Mouse (Mus musculus): Measurements from ENCODE around the gene Col6a5.

Col6a5 gene

DNA sequence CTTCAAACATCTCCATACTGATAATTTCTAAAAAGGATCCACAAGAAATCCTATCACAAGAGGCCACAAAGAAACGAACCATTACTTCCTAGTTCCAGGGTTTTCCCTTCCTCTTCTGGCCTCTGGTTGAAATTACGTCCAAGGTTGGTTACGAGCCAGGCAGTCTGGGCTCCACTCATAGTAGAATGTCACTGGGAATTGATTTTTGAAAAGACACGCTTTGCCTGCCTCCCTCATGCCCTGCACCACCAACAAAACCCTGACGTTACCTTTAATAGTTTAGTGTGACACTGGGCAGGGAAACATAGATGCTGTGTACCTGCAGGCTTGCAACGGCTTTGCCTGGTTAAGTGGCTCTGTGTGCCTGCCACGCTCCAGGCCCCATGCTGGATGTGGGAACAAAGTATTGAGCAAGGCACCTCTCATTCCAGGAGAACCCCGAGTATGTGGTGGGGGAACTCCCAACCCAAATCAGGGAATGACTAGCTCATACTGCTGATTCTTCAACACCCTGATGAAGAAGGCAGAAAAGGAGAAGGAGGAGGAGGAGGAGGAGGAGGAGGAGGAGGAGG is 133.3 kb downstream of the Col6a5 start:
- in situ Hi-C loops (cut with MboI, MseI), result no loop called here

DNA sequence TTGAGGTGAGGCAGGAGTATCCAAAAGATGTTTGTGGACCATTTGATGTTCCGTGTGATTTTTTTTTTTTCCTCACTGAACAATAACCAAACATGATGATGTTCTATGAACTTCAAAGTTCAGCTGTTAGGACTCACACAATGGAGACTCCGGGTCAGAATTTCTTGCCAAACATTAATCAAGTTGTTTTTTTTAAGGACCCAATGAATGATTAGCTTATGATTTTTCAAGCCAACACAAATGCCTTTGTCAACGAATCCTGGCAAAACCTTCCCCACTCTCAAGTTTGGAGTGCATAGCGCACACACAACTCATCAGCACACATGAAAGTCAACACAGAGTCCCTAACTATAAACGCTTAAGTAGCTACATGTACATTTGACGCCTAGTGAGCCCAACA is 139.7 kb downstream of the Col6a5 start:
- in situ Hi-C loops (cut with MboI, MseI), result no loop called here

DNA sequence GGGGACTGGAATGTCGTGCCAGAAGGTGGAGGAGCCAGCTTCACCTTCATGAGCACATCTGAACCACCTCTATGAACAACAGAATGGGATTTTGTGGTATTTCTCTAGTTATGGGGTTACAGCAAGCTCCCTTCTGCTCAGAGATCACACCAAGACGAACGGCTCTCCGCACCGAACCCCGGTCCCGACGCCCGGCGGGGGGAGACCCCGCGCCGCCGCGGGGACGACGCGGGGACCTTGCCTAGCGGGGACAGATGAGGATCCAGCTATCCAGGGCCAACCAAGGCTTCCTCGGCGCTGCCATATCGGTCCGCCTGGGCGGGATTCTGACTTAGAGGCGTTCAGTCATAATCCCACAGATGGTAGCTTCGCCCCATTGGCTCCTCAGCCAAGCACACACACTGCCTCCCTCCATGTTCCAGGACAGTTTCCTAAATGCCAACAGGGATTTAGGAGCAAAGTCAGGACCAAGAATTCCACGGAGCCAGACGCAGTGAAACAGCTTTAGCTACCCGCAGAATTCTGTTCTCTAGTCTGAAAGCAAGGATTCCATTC is 141.2 kb downstream of the Col6a5 start:
- in situ Hi-C loops (cut with MboI, MseI), result no loop called here

DNA sequence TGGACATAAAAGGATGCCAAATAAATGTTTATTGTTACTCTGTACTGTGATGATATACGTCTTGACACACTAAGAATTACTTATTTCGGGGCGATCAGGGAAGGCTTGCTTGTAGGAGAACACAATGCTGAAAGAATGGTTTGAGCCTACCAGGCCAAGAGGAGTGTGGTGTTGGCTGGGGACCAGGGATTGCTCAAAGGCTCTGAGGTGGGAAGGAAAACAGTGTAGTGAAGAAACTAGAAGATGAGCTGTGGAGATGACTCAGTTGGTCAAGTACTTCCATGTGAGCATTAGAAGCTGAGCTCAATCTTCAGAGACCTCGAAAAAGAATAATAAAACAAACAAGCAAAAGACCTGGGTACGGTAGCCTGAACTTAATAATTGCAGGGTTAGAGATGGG is 146.0 kb downstream of the Col6a5 start:
- in situ Hi-C loops (cut with MboI, MseI), result no loop called here

DNA sequence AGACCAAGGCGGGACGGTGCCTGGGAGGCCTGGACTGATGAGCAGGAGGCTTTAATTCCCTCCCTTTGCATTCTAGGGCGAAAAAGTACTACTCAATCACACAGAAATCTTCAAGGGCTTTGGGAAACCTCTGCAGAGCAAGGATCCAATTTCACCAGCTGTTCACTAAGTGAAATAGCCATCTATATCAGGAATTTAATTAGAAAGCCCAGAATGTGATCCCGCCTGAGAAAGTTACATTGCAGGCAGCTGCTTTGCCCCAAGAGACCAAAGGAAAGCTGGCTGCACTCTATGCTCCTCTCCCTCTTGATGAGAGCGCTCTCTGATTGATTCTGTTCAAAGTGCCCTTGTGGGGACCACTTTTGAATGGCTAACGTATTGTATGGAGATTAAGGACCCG is 149.0 kb downstream of the Col6a5 start:
- in situ Hi-C loops (cut with MboI, MseI), result no loop called here

DNA sequence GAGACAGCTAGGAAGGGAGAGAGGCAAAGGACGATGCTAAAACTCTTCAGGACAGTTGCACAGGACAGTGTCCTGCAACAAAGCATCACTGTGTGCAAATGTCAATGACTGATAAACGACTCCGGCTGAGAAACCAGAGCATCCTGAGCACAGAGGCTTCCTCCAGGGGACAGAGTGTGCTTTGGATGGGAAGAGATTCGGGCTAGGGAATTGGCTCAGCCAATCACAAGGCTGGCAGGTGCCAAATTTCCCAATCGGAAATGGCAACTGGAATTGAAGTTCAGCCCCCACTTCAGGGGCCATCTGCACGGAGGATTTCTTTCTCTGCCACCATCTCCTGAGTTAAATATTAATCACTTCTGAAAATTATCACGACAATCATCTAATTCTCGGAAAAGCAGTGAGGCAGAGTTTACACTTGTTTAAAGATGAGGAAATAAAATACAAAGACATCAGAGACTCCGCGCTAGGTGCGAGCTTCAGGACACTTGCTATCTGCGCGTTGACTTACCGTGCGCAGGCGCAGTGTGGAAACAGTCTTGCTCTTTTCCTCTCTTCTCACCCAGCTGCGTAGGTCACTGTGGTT is 151.4 kb downstream of the Col6a5 start:
- in situ Hi-C loops (cut with MboI, MseI), result no loop called here
